Mouse (Mus musculus) stomach, embryonic 15.5 days (tissue): ENCODE measurements around the gene Fam107a. TPM values are rescaled to one million over a fixed set of nuclear protein-coding genes. Genes with fewer than 3 reads are reported as not detected.
A peak's percentile ranks its signal among the peaks of the same experiment; 100 is the strongest.
"Not testable (repeated sequence)": the region's sequence is repeated elsewhere in the genome, so short reads cannot be mapped to it uniquely, and the experiment has no call there.

ENCODE experiments used
- ATAC-seq: fragments of 200-750 bp; cut with Nextera tagmentation; 2 replicates; pipeline ENCODE4 v1.8.0; 2017; ENCODE audit warnings: low read depth, moderate number of reproducible peaks, moderate TSS enrichment; ENCODE audit not compliant: insufficient read depth, low FRiP score
- H3K27ac ChIP-seq: fragments of 300-500 bp; sonication (generic); 2 replicates; pipeline ENCODE4 v1.5.1; 2015; ENCODE audit warnings: mild to moderate bottlenecking, inconsistent platforms
- H3K27me3 ChIP-seq: fragments of 300-500 bp; sonication (generic); replicated peaks from 2 replicates; pipeline ENCODE4 v1.6.1; 2015; ENCODE audit warnings: inconsistent platforms
- H3K36me3 ChIP-seq: fragments of 300-500 bp; sonication (generic); 2 replicates; pipeline ENCODE4 v1.6.1; 2015; ENCODE audit warnings: inconsistent platforms
- H3K4me1 ChIP-seq: fragments of 300-500 bp; sonication (generic); 2 replicates; pipeline ENCODE4 v1.6.1; 2015; ENCODE audit warnings: inconsistent platforms
- H3K4me2 ChIP-seq: fragments of 300-500 bp; sonication (generic); 2 replicates; pipeline ENCODE4 v1.6.1; 2015; ENCODE audit warnings: mild to moderate bottlenecking, inconsistent platforms
- H3K4me3 ChIP-seq: fragments of 300-500 bp; sonication (generic); replicated peaks from 2 replicates; pipeline ENCODE4 v1.5.1; 2015; ENCODE audit warnings: inconsistent platforms
- H3K9ac ChIP-seq: fragments of 300-500 bp; sonication (generic); 2 replicates; pipeline ENCODE4 v1.6.1; 2015; ENCODE audit warnings: inconsistent platforms
- H3K9me3 ChIP-seq: fragments of 300-500 bp; sonication (generic); 2 replicates; pipeline ENCODE4 v1.6.1; 2016; ENCODE audit warnings: inconsistent platforms
- WGBS: fragments of 180-500 bp; shearing (Covaris S2); methylation state at CpG from one replicate; pipeline ENCODE4 v1.1.7; 2015; 5-methylcytosine and 5-hydroxymethylcytosine counted together
- polyA plus RNA-seq: library from polyadenylated mRNA; unstranded; fragments of >200 nt; fragmentation: Nextera tagmentation; extraction: Ambion mirVana; gene quantifications from 2 replicates; pipeline ENCODE4 v1.2.1, GENCODE M21; 2015

Fam107a gene
- polyA plus RNA-seq, 1 experiment from 2014 or later = 0.23 TPM

- no peak overlapping the region for H3K4me3 ChIP-seq
- no peak for ATAC-seq
- H3K27me3 ChIP-seq = peaks cover 29% of the 10 kb centered on the region
- no peak overlapping the region for H3K4me2 ChIP-seq
- H3K27ac ChIP-seq = no peak overlapping the region
- peaks cover 6% of the 10 kb centered on the region; the same call in 1 of the 2 replicates for H3K4me1 ChIP-seq
- 25% methylated on average over 3 of the region's 3 CpGs for WGBS
- no peak overlapping the region for H3K9ac ChIP-seq
- no peaks in the 10 kb centered on the region for H3K9me3 ChIP-seq
- H3K36me3 ChIP-seq = no peaks in the 10 kb centered on the region
These were observed 3.3 kb downstream of the Fam107a start for GRCm38 (mm10) chr14:8314536-8314935.

GRCm38 (mm10) chr14:8313877-8314276 is 3.9 kb downstream of the Fam107a start:
- Histone ChIP-seq H3K27me3 (peaks cover 29% of the 10 kb centered on the region), H3K36me3 (no peaks in the 10 kb centered on the region), H3K4me3 (no peak overlapping the region), H3K9ac (no peak overlapping the region), H3K27ac (no peak overlapping the region), H3K4me2 (no peak overlapping the region), H3K4me1 (peaks cover 11% of the 10 kb centered on the region; the same call in 1 of the 2 replicates), H3K9me3 (no peaks in the 10 kb centered on the region)
- ATAC-seq = no peak
- WGBS = 42% methylated on average over 7 of the region's 7 CpGs

GRCm38 (mm10) chr14:8309621-8310141 is 8.1 kb downstream of the Fam107a start:
- 15% methylated on average over 9 of the region's 9 CpGs for WGBS
- Histone ChIP-seq H3K4me1 (peaks cover 8% of the 10 kb centered on the region; the same call in 1 of the 2 replicates), H3K4me2 (no peak overlapping the region), H3K27ac (no peak overlapping the region), H3K27me3 (no peaks in the 10 kb centered on the region; the same call in 1 of the 2 replicates), H3K36me3 (no peaks in the 10 kb centered on the region), H3K9me3 (no peaks in the 10 kb centered on the region), H3K9ac (no peak overlapping the region), H3K4me3 (no peak overlapping the region)
- ATAC-seq = no peak

GRCm38 (mm10) chr14:8308650-8309049 is 9.2 kb downstream of the Fam107a start:
- Histone ChIP-seq H3K27me3 (no peaks in the 10 kb centered on the region), H3K27ac (no peak overlapping the region), H3K9ac (no peak overlapping the region), H3K36me3 (no peaks in the 10 kb centered on the region), H3K4me2 (no peak overlapping the region), H3K4me1 (peaks cover 8% of the 10 kb centered on the region; the same call in 1 of the 2 replicates), H3K4me3 (no peak overlapping the region), H3K9me3 (no peaks in the 10 kb centered on the region)
- 60% methylated on average over 3 of the region's 3 CpGs for whole genome bisulfite sequencing
- no peak for ATAC-seq

- Histone ChIP-seq H3K9me3 (no peaks in the 10 kb centered on the region), H3K27me3 (no peaks in the 10 kb centered on the region), H3K4me3 (no peak overlapping the region), H3K9ac (no peak overlapping the region), H3K27ac (no peak overlapping the region), H3K4me1 (peaks cover 8% of the 10 kb centered on the region; the same call in 1 of the 2 replicates), H3K4me2 (no peak overlapping the region), H3K36me3 (no peaks in the 10 kb centered on the region)
- 73% methylated on average over 6 of the region's 6 CpGs for WGBS
- no peak for ATAC-seq
These were observed 10.9 kb downstream of the Fam107a start for GRCm38 (mm10) chr14:8306884-8307283.

GRCm38 (mm10) chr14:8305014-8305413 is 12.8 kb downstream of the Fam107a start:
- Histone ChIP-seq H3K27ac (no peak overlapping the region), H3K4me3 (no peak overlapping the region), H3K4me1 (peaks cover 5% of the 10 kb centered on the region; the same call in 1 of the 2 replicates), H3K9ac (no peak overlapping the region), H3K4me2 (no peak overlapping the region), H3K36me3 (no peaks in the 10 kb centered on the region), H3K9me3 (no peaks in the 10 kb centered on the region), H3K27me3 (no peaks in the 10 kb centered on the region)
- peak; percentile 54; the same call in 1 of the 2 replicates for ATAC-seq
- 55% methylated on average over 3 of the region's 3 CpGs for WGBS

- no peak for ATAC-seq
- H3K4me1 ChIP-seq = no peaks in the 10 kb centered on the region; the same call in 1 of the 2 replicates
- H3K4me3 ChIP-seq = no peak overlapping the region
- H3K27ac ChIP-seq = no peak overlapping the region
- no peaks in the 10 kb centered on the region for H3K36me3 ChIP-seq
- H3K9me3 ChIP-seq = no peaks in the 10 kb centered on the region
- H3K27me3 ChIP-seq = no peaks in the 10 kb centered on the region
- no peak overlapping the region for H3K9ac ChIP-seq
- no peak overlapping the region for H3K4me2 ChIP-seq
These were observed 13.7 kb downstream of the Fam107a start for GRCm38 (mm10) chr14:8304082-8304481.

GRCm38 (mm10) chr14:8302687-8303086 is 15.1 kb downstream of the Fam107a start:
- Histone ChIP-seq H3K9me3 (no peaks in the 10 kb centered on the region), H3K27ac (no peak overlapping the region), H3K27me3 (no peaks in the 10 kb centered on the region), H3K4me3 (no peak overlapping the region), H3K4me1 (no peaks in the 10 kb centered on the region), H3K4me2 (no peak overlapping the region), H3K9ac (no peak overlapping the region), H3K36me3 (no peaks in the 10 kb centered on the region)
- ATAC-seq = no peak
- WGBS = 29% methylated on average over 10 of the region's 10 CpGs

- 33% methylated on average over 8 of the region's 8 CpGs for WGBS
These were observed 17.5 kb downstream of the Fam107a start for GRCm38 (mm10) chr14:8300281-8300680.

GRCm38 (mm10) chr14:8297889-8298293 is 19.9 kb downstream of the Fam107a start:
- H3K27me3 ChIP-seq = no peaks in the 10 kb centered on the region
- H3K9ac ChIP-seq = no peak overlapping the region
- WGBS = 67% methylated on average over 5 of the region's 5 CpGs
- no peaks in the 10 kb centered on the region for H3K36me3 ChIP-seq
- peak; percentile 56; the same call in 1 of the 2 replicates for ATAC-seq
- H3K4me3 ChIP-seq = no peak overlapping the region
- H3K27ac ChIP-seq = no peak overlapping the region
- no peaks in the 10 kb centered on the region for H3K9me3 ChIP-seq
- H3K4me2 ChIP-seq = no peak overlapping the region
- no peaks in the 10 kb centered on the region for H3K4me1 ChIP-seq

More at GRCm38 (mm10) chr14:8300281-8300680, 17.5 kb downstream of the Fam107a start:
- H3K9ac ChIP-seq = no peak overlapping the region
- H3K4me1 ChIP-seq = no peaks in the 10 kb centered on the region
- no peak overlapping the region for H3K4me3 ChIP-seq
- no peak overlapping the region for H3K4me2 ChIP-seq
- no peaks in the 10 kb centered on the region for H3K9me3 ChIP-seq
- H3K27me3 ChIP-seq = no peaks in the 10 kb centered on the region
- H3K36me3 ChIP-seq = no peaks in the 10 kb centered on the region
- no peak for ATAC-seq
- no peak overlapping the region for H3K27ac ChIP-seq

- no peak for ATAC-seq
- 81% methylated on average over 1 of the region's 1 CpGs for WGBS
- H3K36me3 ChIP-seq = no peaks in the 10 kb centered on the region
- no peak overlapping the region for H3K4me2 ChIP-seq
- no peak overlapping the region for H3K27ac ChIP-seq
- no peaks in the 10 kb centered on the region for H3K4me1 ChIP-seq
- no peak overlapping the region for H3K9ac ChIP-seq
- no peaks in the 10 kb centered on the region for H3K9me3 ChIP-seq
- no peaks in the 10 kb centered on the region for H3K27me3 ChIP-seq
- H3K4me3 ChIP-seq = no peak overlapping the region
These were observed 23.6 kb downstream of the Fam107a start for GRCm38 (mm10) chr14:8294257-8294656.

- WGBS = 81% methylated on average over 5 of the region's 5 CpGs
- H3K9me3 ChIP-seq, H3K9ac ChIP-seq, H3K27me3 ChIP-seq, H3K4me3 ChIP-seq, H3K4me2 ChIP-seq, H3K27ac ChIP-seq, H3K36me3 ChIP-seq, H3K4me1 ChIP-seq: not testable (repeated sequence)
- peak; percentile 88 for ATAC-seq
These were observed 31.2 kb downstream of the Fam107a start for GRCm38 (mm10) chr14:8286595-8286994.

GRCm38 (mm10) chr14:8283784-8284183 is 34.0 kb downstream of the Fam107a start:
- no peaks in the 10 kb centered on the region for H3K9me3 ChIP-seq
- H3K4me3 ChIP-seq = no peak overlapping the region
- no peak overlapping the region for H3K4me2 ChIP-seq
- no peaks in the 10 kb centered on the region for H3K36me3 ChIP-seq
- peak; percentile 53; the same call in 1 of the 2 replicates for ATAC-seq
- no peak overlapping the region for H3K9ac ChIP-seq
- H3K27ac ChIP-seq = no peak overlapping the region
- 0 out of 2 replicates have a peak, but pooled peaks cover 5% of the 10 kb centered on the region for H3K4me1 ChIP-seq
- H3K27me3 ChIP-seq = no peaks in the 10 kb centered on the region
